Mouse (Mus musculus): ENCODE results near the gene Sema5a.

The Sema5a gene

DNA sequence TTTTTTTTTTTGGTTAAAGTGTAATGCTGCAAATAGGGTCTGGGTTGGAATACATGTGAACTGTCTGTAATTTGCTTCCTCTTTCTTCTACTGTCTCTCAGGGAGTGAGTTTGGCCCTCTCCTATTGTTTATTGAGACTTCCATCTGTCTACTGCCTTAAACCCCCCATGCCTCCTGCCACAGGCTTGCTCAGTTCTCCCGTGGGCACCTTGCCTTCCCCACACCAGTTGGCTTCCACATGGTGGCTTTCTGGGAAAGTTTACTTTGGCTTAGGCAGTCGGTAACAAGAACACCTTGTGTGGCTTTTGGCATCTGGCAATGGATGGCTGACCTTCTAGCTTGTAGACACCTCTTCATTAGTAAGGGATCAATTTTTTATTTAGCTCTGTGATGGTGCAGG, 10.2 kb downstream of the Sema5a start:
- no peak for DNase-seq (ENCODE audit: low spot score)

DNA sequence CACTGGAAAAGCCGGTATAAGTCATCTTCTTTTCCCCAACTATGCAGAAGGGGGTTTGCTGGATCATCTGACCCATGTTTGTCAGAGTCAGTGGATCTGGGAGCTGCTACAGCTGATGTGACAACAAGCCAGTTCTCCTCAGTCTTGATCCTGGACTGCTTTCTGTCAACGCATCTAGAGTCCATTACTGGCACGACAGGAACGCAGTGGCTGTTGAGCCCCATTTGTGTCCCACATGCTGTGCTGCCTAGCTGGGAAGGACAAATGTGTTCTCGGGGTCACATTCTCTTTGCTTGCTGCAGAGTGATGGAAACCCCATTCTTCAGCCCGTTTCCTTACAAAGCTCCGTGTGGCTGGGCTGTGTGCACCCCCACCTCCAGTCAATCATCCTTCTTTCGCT, 12.7 kb downstream of the Sema5a start:
- DNase-seq (ENCODE audit: low spot score): no peak

DNA sequence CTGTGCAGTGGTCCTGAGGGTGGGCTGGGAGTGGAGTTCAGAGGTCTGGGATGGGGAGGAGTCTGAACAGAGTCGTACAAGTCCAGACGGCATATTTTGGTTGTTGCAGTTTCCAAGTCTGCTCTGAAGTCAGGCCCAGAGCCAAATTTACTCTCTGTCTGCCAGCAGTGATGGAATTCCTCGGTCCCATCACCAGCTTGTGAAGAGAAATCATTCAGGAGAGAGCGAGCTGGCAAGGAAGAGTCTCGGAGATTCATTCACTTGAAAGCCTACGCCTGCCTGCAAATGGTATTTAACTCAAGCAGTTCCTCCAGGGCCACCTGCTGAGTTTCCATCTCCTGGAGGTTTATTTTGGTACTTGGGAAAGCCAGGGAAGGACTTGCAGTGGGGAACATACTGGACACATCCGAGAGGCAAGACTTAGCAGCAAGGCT, 13.3 kb downstream of the Sema5a start:
- DNase-seq (ENCODE audit: low spot score): no peak

DNA sequence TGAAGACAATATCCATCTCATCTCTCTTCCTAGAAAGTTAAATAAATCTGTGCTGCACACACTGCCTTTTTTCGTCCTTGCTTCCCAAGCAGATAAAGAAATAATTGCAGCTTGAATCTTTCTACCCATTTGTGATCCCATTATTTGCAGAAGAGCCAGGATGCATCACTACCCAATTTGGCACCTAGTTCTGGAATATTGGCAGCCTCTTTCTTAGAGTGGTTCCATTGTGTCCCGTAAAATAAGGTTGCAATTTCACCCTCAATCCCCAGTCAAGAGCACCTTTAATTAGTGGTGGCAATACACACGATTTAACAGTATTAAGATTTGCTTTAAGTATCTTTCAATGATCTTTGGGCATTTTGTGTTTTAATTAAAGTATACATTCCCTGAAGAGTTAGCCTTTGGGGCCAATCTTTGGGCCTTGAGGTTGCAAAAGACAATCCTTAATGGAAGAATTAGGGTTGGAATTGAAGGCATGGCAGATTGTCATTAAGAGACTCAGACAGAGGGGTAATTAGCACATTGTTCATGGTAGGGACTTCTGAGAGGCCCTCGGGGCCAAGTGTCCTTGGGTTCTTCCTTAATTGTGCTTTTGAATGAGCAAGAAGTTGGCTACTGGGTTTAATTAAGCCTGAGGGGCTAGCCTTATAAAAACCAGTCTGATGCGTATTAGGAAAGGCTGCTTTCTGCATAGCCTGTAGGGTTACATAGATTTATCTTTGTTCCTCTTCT, 14.9 kb downstream of the Sema5a start:
- no peak for DNase-seq (ENCODE audit: low spot score)

DNA sequence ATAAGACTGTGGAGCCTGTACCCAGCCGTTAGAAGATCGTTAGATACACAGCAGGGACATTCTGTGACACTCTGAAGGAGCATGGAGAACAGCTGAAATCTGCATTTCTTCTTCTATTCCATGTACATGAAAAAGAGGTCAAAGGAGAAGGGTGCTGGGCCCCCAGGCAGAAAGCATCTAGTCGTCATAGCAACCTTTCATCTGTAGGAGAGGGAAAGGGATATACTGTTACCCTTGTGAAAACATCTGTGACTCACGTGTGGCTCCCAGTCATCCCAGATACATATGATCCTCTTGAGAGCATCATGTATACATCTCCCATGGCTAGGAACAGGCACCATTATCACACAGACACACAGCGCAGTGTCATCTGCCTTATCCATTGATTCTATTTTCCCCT, 16.3 kb downstream of the Sema5a start:
- no peak for DNase-seq (ENCODE audit: low spot score)

DNA sequence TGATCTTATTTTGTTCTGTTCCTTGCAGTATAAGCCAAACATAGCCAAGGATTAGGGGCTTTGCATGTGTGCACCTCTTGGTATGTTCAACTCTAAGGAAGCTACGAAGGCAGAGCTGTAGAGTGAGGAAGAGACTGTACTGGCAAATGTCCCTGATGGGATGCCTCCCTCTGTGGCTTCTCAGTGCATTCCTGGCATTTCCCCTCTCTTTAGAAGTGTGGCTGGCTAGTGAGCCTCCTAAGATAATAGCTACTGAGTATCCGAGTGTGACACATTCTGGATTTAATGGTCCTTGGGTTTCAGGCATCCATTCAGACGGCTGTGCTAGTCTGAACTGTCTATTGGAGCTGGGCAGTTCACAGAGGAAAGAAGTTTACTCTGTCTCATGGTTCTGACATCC, 19.0 kb downstream of the Sema5a start:
- DNase-seq (ENCODE audit: low spot score): no peak

DNA sequence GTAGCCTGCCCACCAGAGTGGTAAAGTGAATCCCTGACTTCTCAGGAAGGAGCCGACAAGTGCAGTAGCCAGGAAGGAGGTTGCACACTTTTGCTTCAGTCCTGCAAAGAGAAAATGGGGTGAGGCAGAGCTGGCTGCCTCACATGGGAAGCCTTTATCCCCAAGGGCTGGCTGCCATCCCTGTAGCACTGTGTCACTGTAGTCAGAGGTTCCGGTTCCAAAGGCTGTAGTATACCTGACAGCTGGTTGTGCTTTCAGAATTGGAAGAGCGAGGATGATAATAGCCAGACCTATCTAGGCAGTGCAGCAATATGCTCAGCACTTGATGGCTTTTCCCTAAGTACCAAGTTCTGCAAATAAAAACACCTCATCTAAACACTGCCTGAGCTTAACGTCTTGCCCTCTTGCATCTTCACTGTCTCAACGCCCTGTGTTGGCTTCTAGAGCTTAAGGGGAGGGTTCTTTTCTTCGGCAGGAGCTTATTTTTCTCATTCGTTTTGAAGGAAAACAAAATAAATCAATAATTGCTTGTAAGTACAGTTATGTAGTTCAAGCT, 20.3 kb downstream of the Sema5a start:
- no peak for DNase-seq (ENCODE audit: low spot score)

DNA sequence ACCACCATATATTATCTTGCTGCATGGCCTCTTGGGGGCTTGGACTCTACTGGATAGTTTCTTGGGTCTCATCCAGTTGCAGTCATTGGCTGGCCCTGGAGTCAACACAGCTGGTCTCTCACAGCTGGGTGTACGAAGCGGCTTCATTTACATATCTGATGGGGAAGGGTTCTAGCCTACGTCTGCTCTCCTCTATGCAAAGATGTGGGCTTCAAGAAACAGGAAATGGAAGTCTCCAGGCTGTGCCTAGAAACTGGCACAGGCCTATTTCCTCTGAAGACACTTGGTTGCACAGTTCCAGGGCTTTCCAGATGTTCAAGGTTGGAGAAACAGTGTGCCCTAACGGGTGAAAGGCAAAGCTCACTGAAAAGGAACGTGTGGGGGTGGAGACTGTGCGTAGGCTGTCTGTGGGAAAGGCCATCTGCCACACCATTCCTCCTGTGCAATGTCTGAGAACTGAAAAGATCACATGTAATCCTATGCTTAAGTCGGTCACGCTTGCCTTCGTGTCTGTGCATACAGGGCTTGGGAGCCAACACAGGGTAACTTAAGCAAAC, 20.8 kb downstream of the Sema5a start:
- DNase-seq (ENCODE audit: low spot score): no peak

DNA sequence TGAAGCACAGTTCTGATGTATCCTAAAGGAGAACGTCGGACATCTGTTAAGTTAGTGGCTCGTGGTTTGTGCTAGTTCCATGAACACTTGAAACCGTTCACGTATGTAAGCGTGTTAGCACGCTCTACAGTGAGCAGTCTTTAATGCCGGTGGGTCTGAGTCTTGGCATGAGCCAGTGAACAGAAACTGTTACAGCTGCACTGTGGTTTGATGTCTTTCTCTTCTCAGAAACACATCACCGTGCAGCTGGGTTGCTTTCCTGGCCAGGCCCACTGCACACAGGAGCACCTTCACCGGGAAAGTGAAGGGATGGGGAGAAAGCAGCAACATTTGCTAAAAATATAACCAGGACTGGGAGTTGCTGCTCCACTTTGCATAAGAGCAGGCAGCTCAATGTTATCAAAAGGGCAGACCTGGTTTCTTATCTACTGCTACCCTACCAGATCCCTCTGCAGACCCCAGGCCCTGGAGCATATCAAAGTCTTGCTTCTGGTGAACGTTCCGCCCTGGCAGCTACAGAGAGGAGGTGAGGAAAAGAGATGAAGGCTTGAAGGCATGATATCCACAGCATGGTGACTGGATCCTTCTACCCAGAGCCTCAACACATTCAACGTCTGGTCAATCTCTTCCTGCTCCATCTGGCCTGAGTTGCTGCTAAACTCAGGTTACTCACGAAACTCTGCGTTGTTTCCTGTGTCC, 21.7 kb downstream of the Sema5a start:
- DNase-seq (ENCODE audit: low spot score): no peak

DNA sequence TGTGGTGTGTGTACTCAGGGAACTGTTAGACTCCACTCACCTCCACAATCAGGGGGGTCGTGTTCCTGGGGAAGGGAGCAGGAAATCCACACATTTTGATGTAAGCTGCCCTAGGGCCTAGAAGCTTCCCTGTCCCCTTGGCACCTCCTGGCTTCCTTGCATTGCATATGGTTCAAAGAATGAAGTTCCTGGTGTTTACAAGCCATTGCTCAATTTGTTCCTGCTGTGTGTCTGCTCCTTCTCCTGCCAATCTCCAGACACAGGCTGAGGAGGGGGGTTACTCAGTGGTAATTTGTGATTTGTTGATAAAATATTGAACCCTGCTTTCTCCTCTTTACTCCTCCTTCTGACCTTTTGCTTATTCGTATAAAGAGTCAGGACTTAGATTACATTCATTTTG, 25.5 kb downstream of the Sema5a start:
- no peak for DNase-seq (ENCODE audit: low spot score)

DNA sequence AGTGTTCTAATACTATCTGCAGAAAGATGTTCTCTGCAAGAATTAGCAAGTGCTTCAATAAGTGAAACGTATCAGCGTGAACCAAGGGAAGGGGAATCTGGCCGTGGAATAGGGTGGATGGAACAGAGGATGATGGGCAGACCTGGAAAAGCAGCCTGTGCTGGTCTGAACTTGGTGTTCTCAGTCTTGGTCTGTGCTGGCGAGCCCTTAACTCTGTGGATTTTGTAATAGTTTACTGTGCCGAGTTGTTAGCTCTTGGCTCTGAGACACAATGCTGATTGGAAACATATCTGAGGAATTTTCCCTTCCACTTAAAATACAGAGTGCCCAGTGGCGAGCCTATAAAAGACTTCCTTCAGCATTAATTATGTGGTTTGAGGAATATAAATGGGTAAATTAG, 29.3 kb downstream of the Sema5a start:
- no peak for DNase-seq (ENCODE audit: low spot score)

DNA sequence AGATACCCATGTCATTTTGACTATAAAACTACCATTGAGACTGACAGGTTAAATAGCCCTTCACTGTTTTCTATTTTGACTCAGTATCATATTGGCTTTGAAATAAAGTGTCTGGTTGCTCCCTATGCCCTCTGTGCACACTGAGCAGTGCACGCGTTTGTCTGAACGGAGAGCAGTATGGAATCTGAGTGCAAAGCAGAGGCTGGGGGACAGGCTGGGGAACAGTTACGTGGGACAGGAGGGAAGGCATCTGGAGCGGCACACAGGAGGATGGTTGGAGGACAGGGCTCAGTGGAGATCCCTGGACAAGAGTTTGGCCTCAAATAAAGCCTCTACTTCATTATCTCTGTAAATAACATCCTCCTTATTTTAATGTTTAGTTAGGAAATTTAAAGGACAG, 30.4 kb downstream of the Sema5a start:
- DNase-seq (ENCODE audit: low spot score): no peak

DNA sequence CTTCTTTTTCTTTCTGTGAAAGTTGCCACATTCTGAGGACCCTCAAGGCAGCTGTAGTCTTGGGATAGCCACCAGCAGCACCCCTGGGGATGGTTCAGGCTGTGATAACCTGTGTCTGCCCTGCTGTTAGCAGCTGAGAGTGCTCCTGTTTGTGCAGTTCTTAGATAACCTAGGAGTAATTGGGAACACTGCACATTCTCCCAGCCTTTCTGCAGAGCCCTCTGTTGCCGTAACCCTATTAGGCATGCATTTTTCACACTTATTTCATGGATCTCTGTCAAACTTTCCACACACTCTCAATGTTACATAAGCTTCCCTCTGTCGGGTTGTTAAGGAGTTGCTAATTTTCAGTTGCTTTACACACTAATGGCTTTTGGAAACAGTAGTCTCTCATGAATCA, 34.0 kb downstream of the Sema5a start:
- no peak for DNase-seq (ENCODE audit: low spot score)

DNA sequence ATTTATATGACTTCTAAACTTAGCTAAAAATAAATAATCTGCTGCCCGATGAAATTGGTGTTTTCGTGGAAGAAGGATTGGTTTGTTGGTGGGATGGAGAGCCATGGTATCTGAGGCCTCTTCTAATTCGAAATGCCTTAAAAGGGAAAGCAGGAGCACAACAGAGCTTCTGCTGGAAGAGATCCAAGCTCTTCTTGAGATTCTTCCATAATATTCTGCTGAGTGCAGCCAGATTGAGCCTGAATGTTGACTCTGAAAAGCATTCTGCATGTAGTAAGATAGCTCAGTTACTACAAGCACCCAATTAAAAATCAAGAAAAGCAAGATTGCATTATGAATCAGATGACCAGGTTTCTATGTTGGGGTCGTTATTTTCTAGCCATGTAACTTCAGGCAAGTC, 36.8 kb downstream of the Sema5a start:
- no peak for DNase-seq (ENCODE audit: low spot score)

DNA sequence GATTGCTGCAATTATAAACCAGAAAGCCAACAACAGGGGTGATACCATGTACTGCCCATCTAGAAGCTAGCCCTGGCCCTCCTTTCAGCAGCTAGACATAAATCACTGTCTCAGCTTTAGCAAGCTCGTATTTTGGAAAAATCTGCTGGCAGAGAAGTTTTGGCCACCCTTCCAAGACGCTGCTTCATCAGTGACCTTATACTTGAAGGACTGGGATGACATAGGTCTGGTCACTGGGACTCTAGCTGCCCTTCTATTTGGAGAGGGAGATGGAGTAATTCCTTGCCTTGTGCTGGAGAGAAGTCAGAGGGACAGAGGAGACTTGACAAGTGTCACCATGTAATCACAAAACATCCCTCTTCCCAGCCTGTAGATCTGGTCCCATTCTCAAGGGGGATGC, 40.1 kb downstream of the Sema5a start:
- no peak for DNase-seq (ENCODE audit: low spot score)

DNA sequence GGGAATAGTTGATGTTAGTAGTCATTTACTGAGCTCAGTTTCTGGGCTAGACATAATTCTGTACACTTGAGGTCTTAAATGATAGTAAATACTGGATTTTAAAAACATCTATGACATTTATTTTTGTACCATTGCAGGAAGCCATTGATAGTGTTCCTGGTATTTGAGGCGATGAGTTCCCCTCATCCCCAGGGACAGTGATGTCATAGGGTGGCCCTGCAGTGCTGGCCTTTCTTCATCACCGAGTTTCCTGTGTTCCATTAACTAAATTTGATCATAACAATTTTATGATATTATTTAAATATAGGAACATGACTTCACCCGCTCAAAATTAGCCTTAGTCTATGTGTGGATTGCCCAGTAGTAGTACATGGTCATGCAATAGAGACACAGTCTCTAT, 41.7 kb downstream of the Sema5a start:
- no peak for DNase-seq (ENCODE audit: low spot score)

DNA sequence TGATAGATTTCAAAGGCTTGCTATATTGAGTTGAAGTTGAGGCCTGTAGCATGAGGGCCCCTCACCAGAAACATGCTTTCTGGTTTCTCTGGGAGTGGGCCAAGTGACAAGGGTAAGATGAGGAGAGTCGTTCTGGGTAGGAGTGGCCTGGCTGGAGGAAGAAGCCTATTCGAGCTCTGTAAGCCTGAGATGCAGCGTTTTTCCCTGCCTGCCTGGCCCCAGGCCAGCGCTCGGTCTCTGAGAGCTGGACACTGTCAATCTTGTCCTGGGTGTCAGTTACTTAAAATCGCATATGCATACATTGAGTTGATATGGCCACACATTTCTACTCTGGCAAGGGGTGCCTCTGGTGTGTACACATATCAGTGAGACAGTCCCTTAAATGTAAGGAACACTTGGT, 43.9 kb downstream of the Sema5a start:
- DNase-seq (ENCODE audit: low spot score): no peak

DNA sequence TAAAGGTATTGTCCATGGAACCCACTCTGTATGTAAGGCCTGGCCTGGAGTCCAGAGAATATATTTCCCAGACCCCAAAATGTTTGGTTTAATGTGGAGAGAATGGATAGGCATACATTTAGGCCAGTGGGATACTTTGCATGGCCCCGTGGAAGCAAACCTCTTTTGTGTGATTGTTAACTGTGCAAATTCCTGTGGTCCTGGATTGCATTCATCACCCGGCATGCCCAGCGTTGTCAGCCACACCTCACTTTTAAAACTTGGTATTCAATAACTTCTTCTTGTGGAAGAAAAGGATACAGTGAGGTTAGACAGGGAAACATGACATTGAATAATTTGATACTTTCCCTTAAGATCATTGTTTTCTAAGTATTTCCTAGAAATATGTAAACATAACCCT, 46.4 kb downstream of the Sema5a start:
- DNase-seq (ENCODE audit: low spot score): no peak

DNA sequence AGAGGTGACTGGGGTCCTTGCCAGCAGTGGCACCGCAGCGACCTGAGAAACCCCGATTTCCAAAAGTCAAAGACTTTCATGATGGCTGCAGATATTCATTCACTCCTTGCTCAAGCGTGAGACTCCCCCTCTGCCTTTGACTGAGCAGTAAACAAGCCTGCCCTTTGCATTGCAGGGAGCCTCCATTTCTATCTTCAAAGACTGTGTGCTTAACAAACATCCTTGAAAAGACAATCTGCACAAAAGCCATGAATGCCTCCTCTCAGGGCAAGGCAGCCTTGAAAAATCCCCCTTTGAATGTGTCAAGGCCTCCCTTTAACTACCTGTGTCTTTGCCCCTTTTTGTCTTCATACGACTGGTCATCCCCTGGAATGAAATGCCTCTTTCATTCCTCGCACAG, 51.9 kb downstream of the Sema5a start:
- DNase-seq (ENCODE audit: low spot score): no peak

DNA sequence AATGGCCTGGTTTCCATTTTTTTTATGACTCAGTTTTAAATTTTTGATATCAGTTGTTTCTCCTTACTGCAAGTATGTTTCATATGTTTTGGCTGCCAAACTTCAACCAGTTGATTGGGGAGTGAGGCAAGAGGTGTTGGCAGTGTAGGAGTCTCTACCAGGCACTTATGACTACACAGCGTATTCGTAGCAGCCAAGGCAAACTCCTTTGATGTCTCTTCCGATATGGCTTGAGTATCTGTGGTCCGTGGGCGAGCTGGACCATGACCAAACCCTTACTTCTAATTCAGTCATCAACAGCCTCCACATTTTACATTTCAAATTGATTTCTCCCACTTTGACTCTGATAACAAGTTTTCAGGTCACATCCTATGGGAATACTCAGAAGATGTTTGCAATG, 52.7 kb downstream of the Sema5a start:
- DNase-seq (ENCODE audit: low spot score): no peak

DNA sequence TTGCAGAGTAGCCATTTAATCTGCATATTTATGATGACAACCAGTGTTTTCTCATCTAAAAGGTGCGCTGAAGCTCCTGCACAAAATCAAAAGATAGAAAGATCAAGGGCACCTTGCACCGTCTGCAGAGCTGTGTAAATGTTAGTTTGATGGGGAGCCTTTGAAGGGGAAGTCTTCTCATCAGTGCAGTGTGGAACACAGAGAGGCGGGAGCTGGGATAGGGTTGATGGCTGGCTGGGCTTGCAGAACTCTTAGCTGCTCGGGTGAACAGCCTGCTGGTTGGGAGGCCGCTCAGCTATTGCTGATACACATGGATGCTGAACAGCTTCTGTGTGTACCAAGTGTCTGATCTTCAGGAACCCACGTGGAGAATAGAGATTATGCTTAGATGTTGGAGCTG, 53.9 kb downstream of the Sema5a start:
- DNase-seq (ENCODE audit: low spot score): no peak

DNA sequence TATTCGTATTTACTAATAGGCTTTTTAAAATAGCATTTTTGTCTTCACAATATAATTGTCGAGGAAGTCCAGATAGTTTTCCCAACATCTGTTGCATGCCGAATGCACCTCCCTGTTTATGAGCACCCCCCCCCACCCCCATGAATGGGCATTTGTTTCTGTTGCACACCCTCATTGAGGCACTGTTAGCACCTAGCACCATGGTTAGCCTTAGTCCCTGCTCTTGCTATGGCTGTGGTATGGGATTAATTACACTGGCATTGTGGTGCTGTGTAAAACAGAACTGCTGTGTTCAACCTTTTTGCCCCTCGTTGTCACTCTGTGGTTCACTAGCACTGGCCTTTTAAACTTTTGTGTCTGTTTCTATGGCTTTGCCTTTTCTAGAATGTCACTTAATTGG, 56.4 kb downstream of the Sema5a start:
- DNase-seq (ENCODE audit: low spot score): no peak

DNA sequence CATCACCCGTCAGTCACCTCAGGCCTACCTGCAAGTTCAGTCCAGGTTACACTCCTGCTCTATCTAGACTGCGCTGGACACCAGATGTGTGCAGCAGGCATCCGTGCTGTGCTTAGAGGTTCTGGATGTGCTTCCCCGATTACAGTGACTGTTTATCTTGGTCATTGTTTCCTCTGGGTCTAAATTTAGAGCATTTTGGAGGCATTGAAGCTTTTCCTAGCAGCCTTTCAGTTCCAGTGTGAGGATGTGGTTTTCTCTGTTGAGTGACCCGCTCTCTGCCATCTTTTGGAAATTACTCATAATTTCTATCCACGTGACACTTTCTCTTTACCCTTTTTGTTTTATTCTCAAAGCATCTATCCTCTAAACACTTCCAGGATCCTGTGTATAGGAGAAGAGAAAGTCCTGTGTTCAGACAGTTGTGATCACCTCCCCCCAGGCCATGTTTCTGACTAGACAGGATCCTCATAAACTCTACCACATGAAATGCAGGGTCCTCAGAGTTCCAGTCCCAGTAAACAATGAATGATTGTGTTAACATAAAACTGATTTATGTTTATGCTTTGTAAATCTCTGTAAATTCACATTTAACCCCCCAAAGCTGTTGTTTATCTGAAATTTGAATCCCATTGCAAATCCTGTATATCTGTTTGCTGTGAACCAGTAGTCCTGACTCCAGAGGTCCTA, 62.1 kb downstream of the Sema5a start:
- no peak for DNase-seq (ENCODE audit: low spot score)
